Mouse (Mus musculus): ENCODE results near the gene Mgat4b. TPM values are rescaled to one million over a fixed set of nuclear protein-coding genes. Genes with fewer than 3 reads are reported as not detected.

Mgat4b gene
- polyA plus RNA-seq, 1 experiment from 2014 or later: 52.8 TPM

- H3K36me3 ChIP-seq: peaks cover 31% of the 10 kb centered on the region
- no peak overlapping the region for H3K9ac ChIP-seq
- H3K4me3 ChIP-seq: no peak overlapping the region
- H3K27ac ChIP-seq: no peak overlapping the region
- H3K27me3 ChIP-seq: peaks cover 20% of the 10 kb centered on the region
- H3K4me2 ChIP-seq (replicated peaks): peak overlapping the region; percentile 51
- no peaks in the 10 kb centered on the region for H3K9me3 ChIP-seq (replicated peaks)
- ATAC-seq (ENCODE audit: low FRiP score): no peak
- peaks cover 41% of the 10 kb centered on the region for H3K4me1 ChIP-seq
- WGBS: 20% methylated on average over 45 of the region's 45 CpGs
Observed at GRCm38 (mm10) chr11:50230481-50231304, 20.0 kb downstream of the Mgat4b start.

DNA sequence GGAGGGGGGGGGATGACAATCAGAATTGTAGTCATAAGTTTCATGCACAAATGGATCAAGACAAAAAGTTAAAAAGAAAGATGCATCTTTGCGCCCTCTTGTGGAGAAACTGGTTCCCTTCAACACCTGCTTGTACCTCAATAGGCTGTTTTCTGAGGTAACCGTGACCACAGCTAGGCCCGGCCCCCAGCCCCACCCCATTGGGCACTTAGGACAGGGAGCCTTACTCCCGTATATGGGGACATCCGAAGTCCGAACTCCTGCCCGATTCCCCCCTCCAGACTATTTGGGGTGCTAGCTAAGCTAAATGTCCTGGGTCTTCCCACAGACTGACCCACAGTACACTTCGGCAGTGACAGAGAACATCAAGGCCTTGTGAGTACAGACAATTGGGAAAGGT, 20.7 kb downstream of the Mgat4b start:
- no peak for ATAC-seq (ENCODE audit: low FRiP score)
- Histone ChIP-seq H3K27ac (no peak overlapping the region), H3K36me3 (peaks cover 31% of the 10 kb centered on the region), H3K9ac (no peak overlapping the region), H3K27me3 (peaks cover 26% of the 10 kb centered on the region), H3K4me2 (replicated peaks) (peak overlapping the region; percentile 51; the same call in 1 of the 2 replicates), H3K9me3 (replicated peaks) (no peaks in the 10 kb centered on the region), H3K4me1 (peaks cover 40% of the 10 kb centered on the region), H3K4me3 (no peak overlapping the region)
- WGBS: 22% methylated on average over 8 of the region's 8 CpGs

- Histone ChIP-seq H3K27me3 (peaks cover 42% of the 10 kb centered on the region), H3K4me1 (peaks cover 32% of the 10 kb centered on the region), H3K27ac (no peak overlapping the region), H3K4me3 (no peak overlapping the region), H3K9me3 (replicated peaks) (no peaks in the 10 kb centered on the region), H3K9ac (no peak overlapping the region), H3K4me2 (replicated peaks) (no peak overlapping the region), H3K36me3 (peaks cover 31% of the 10 kb centered on the region)
- no peak for ATAC-seq (ENCODE audit: low FRiP score)
- 92% methylated on average over 13 of the region's 13 CpGs for WGBS
Observed at GRCm38 (mm10) chr11:50233022-50233421, 22.3 kb downstream of the Mgat4b start.

GRCm38 (mm10) chr11:50233993-50234392, 23.3 kb downstream of the Mgat4b start:
- Histone ChIP-seq H3K9me3 (replicated peaks) (no peaks in the 10 kb centered on the region), H3K27ac (no peak overlapping the region), H3K27me3 (peaks cover 49% of the 10 kb centered on the region), H3K36me3 (peaks cover 31% of the 10 kb centered on the region), H3K4me1 (peaks cover 24% of the 10 kb centered on the region), H3K9ac (no peak overlapping the region), H3K4me3 (no peak overlapping the region), H3K4me2 (replicated peaks) (no peak overlapping the region)
- 82% methylated on average over 11 of the region's 11 CpGs for whole genome bisulfite sequencing
- ATAC-seq (ENCODE audit: low FRiP score): no peak

DNA sequence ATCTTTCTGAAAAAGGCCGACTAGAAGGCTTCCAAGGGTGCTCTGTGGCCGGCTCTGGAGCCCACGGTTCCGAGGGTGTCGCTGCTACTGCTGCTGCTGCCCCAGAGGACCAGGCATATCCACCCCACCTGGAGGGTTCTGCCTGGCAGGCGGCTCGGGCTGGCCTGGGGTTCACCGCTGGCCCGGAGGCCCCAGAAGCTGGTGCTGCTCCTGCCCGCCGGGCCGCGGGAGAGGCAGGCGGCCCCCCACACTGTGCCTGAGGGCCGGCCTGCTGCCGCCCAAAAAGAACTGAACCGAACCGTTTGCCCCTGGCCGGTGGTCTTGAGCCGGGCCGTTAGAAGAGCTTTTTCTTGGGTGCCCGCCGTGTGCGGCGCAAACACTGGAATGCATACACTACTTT, 23.9 kb downstream of the Mgat4b start:
- peaks cover 31% of the 10 kb centered on the region for H3K36me3 ChIP-seq
- H3K27ac ChIP-seq: no peak overlapping the region
- H3K9me3 ChIP-seq (replicated peaks): no peaks in the 10 kb centered on the region
- WGBS: 94% methylated on average over 23 of the region's 25 CpGs
- H3K27me3 ChIP-seq: peaks cover 49% of the 10 kb centered on the region
- no peak overlapping the region for H3K9ac ChIP-seq
- no peak overlapping the region for H3K4me3 ChIP-seq
- H3K4me2 ChIP-seq (replicated peaks): no peak overlapping the region
- ATAC-seq (ENCODE audit: low FRiP score): no peak
- peaks cover 19% of the 10 kb centered on the region for H3K4me1 ChIP-seq

DNA sequence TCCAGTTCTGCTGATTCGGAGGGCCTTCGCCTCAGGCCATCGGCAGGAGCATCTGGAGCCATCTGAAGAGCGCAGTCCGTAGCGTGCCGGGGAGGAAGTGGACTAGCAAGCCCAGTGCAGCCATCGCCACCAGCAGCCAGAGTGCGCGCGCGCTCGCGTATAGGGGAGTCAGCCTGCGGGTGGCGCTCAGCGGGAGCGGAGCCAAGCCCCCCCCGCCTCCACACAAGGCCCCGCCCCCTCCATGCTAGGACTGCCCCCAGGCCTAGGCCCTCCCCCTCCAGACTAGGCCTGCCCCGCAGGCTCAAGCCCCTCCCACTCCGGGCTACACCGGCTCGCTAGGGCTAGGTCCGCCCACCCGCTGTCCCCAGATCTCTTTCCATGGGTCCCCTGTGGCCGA, 25.8 kb downstream of the Mgat4b start:
- peak overlapping the region; percentile 56 for H3K4me3 ChIP-seq
- peaks cover 41% of the 10 kb centered on the region for H3K27me3 ChIP-seq
- peaks cover 14% of the 10 kb centered on the region for H3K4me1 ChIP-seq
- under 1% methylated on average over 27 of the region's 27 CpGs for WGBS
- ATAC-seq (ENCODE audit: low FRiP score): peak; percentile 89
- H3K9ac ChIP-seq: peak overlapping the region; percentile 61
- H3K9me3 ChIP-seq (replicated peaks): no peaks in the 10 kb centered on the region
- peak overlapping the region; percentile 84 for H3K4me2 ChIP-seq (replicated peaks)
- H3K27ac ChIP-seq: no peak overlapping the region
- peaks cover 31% of the 10 kb centered on the region for H3K36me3 ChIP-seq

DNA sequence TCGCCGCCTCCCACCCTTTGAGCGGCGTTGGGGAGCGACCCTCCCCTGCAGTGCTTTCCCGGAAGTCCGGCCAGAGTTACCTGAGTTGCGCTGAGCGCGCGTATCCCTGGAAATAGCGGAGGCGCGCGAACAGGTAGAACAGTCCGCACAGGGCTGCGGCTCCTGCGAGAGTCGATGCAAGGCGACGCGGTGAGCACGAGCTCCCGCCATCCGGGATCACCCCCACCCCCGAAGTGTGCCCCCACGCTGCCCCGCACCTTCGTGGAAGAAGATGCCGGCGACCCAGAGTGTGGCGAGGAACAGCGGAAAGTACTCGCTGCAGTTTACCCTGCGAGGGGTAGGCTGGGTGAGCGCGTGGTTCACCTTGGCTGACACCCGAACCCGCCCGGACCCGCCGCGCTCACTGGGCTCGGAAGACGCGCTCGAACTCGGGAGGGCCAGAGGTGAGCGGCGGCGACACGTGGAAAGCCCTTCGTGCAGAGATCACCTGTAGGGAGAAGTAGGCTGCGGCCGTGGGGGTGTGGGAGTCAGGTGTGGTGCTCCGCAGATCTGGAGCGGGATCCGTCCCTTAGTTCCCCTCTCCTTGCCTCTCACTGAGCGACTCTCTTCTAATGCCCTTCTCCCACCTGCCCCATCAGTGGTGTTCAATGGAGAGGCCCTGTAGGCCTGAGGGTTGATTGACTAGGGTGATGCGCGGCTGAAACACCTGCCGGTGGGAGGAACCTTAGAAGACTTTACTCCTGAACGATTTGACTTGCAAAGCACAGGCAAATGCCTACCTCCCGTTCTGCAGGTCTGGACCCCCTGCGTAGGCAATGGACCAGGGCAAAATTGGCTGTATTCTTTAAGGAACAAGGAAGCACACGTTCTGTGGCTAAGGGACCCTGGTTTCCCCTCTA, 26.5 kb downstream of the Mgat4b start:
- H3K27ac ChIP-seq: no peak overlapping the region
- peak overlapping the region; percentile 56 for H3K4me3 ChIP-seq
- peaks cover 41% of the 10 kb centered on the region for H3K27me3 ChIP-seq
- peak overlapping the region; percentile 84 for H3K4me2 ChIP-seq (replicated peaks)
- ATAC-seq (ENCODE audit: low FRiP score): peak; percentile 39
- 2% methylated on average over 66 of the region's 66 CpGs for WGBS
- H3K36me3 ChIP-seq: peaks cover 27% of the 10 kb centered on the region
- H3K9ac ChIP-seq: peak overlapping the region; percentile 61
- H3K4me1 ChIP-seq: peaks cover 14% of the 10 kb centered on the region
- no peaks in the 10 kb centered on the region for H3K9me3 ChIP-seq (replicated peaks)

GRCm38 (mm10) chr11:50238324-50238723, 27.6 kb downstream of the Mgat4b start, which contains the start of gene Ltc4s:
Gene Ltc4s, minus strand, starts transcription at chr11:50238616.
- peak within 1 kb of the TSS; percentile 56 for H3K4me3 ChIP-seq
- H3K9me3 ChIP-seq (replicated peaks): no peaks in the 10 kb centered on the region
- H3K9ac ChIP-seq: no peak within 1 kb of the TSS
- peaks cover 41% of the 10 kb centered on the region for H3K27me3 ChIP-seq
- peaks cover 14% of the 10 kb centered on the region for H3K4me1 ChIP-seq
- peak within 1 kb of the TSS; percentile 84; the same call in 1 of the 2 replicates for H3K4me2 ChIP-seq (replicated peaks)
- no peak within 1 kb of the TSS for H3K27ac ChIP-seq
- no peak for ATAC-seq (ENCODE audit: low FRiP score)
- WGBS: 49% methylated on average over 10 of the region's 10 CpGs
- peaks cover 16% of the 10 kb centered on the region for H3K36me3 ChIP-seq

- 91% methylated on average over 9 of the region's 9 CpGs for WGBS
- H3K4me1 ChIP-seq: peaks cover 14% of the 10 kb centered on the region
- ATAC-seq (ENCODE audit: low FRiP score): no peak
- no peak overlapping the region for H3K27ac ChIP-seq
- no peaks in the 10 kb centered on the region for H3K9me3 ChIP-seq (replicated peaks)
- no peak overlapping the region for H3K9ac ChIP-seq
- H3K4me3 ChIP-seq: no peak overlapping the region
- H3K4me2 ChIP-seq (replicated peaks): no peak overlapping the region
- peaks cover 41% of the 10 kb centered on the region for H3K27me3 ChIP-seq
- H3K36me3 ChIP-seq: peaks cover 8% of the 10 kb centered on the region
Observed at GRCm38 (mm10) chr11:50238821-50239791, 28.4 kb downstream of the Mgat4b start.

- no peak overlapping the region for H3K9ac ChIP-seq
- peaks cover 40% of the 10 kb centered on the region for H3K27me3 ChIP-seq
- H3K4me2 ChIP-seq (replicated peaks): no peak overlapping the region
- peaks cover 14% of the 10 kb centered on the region for H3K4me1 ChIP-seq
- no peak for ATAC-seq (ENCODE audit: low FRiP score)
- H3K27ac ChIP-seq: no peak overlapping the region
- no peaks in the 10 kb centered on the region for H3K9me3 ChIP-seq (replicated peaks)
- 93% methylated on average over 7 of the region's 7 CpGs for WGBS
- H3K4me3 ChIP-seq: no peak overlapping the region
- H3K36me3 ChIP-seq: no peaks in the 10 kb centered on the region
Observed at GRCm38 (mm10) chr11:50240235-50240911, 29.7 kb downstream of the Mgat4b start.

DNA sequence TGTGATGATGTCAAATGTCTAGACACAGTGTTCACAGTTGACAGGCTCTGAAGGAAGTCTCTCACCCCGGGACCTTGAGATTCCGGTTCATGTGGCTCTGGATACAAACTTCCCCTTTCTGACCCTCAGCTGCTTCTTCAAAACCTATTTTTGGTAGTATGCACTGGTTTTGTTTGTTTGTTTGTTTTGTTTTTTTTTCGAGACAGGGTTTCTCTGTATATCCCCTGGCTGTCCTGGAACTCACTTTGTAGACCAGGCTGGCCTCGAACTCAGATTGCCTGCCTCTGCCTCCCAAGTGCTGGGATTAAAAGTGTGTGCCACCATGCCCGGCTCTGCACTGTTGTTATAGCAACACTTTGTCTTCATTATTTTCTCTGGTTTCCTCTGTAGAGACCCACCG, 33.2 kb downstream of the Mgat4b start:
- Histone ChIP-seq H3K9me3 (replicated peaks) (no peaks in the 10 kb centered on the region), H3K4me2 (replicated peaks) (no peak overlapping the region), H3K9ac (no peak overlapping the region), H3K4me3 (no peak overlapping the region), H3K36me3 (no peaks in the 10 kb centered on the region), H3K27me3 (peaks cover 5% of the 10 kb centered on the region; the same call in 1 of the 2 replicates), H3K4me1 (no peaks in the 10 kb centered on the region), H3K27ac (no peak overlapping the region)
- WGBS: 80% methylated on average over 6 of the region's 6 CpGs
- no peak for ATAC-seq (ENCODE audit: low FRiP score)

Data from hindbrain, embryonic 12.5 days (tissue).